Mouse (Mus musculus) left cerebral cortex, adult 18-20 months (tissue): ENCODE measurements around the gene Glud1. TPM values are rescaled to one million over a fixed set of nuclear protein-coding genes. Genes with fewer than 3 reads are reported as not detected.

ENCODE experiments used
- DNase-seq, 2 experiments: peaks; one replicate each; pipeline ENCODE4 v3.0.0; 2021 to 2022; ENCODE audit warnings: low spot score in 2 of 2, mixed read lengths in 1 of 2
- total RNA-seq, 2 experiments: library from RNA; stranded (reverse); gene quantifications; 2 replicates each; pipeline ENCODE4 v1.2.3; 2021

Glud1 gene
- total RNA-seq, 2 experiments from 2014 or later = 270 to 302 TPM

GRCm38 (mm10) chr14:34375415-34375904 is 64.9 kb downstream of the Glud1 start, which contains the start of gene Mmrn2:
Gene Mmrn2 (plus strand): TSS chr14:34375465.
- no peak for DNase-seq

- DNase-seq = no peak
Observed at GRCm38 (mm10) chr14:34375941-34376340, 65.4 kb downstream of the Glud1 start.

GRCm38 (mm10) chr14:34377121-34377520 is 66.6 kb downstream of the Glud1 start:
- DNase-seq = no peak

GRCm38 (mm10) chr14:34378560-34379331 is 68.2 kb downstream of the Glud1 start:
- DNase-seq = no peak

DNA sequence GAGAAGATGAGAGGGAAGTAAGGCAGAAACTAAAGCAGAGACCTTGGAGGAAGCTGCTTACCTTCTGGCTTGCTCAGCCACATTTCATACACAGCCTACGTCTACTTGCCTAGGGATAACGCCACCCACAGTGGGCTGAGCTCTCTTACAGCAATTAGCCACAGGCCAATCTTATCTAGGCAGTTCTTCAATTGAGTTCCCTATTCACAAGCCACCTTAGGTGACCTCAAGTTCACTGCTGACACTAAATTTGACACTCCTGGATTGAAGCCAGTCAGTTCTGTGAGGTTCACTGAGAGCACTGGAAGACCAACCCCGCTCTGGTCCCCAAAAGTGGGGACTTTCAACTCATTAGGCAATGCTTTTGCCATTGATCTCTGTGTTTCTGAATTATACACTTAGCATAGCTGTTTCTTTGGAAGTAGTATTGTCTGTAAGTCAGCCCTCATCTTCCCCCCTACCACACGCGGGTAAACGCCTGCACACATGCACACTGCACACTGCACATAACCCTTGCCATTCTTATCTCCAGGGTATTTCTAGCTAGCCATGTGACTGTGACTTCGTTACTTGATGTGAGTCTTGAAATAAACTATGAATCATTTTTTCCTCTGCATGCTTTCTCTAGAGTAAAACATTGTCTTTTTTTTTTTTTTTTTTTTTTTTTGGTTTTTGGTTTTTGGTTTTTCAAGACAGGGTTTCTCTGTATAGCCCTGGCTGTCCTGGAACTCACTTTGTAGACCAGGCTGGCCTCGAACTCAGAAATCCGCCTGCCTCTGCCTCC is 72.6 kb downstream of the Glud1 start:
- no peak for DNase-seq

- DNase-seq = no peak
Observed at GRCm38 (mm10) chr14:34393295-34393694, 82.8 kb downstream of the Glud1 start.

Other genes starting within 250 kb of the Glud1 start
- gene Anxa8, start 224.7 kb upstream of the Glud1 start, total RNA-seq = 1 to 10 TPM; 1.1 to 1.2 TPM
- not detected for gene A630023A22Rik, start 208.0 kb upstream of the Glud1 start, total RNA-seq
- gene Npy4r, start 158.2 kb upstream of the Glud1 start, total RNA-seq = not detected
- gene Gprin2, start 109.1 kb upstream of the Glud1 start, total RNA-seq = 1 to 10 TPM; 3.1 to 3.7 TPM
- gene Syt15, start 91.1 kb upstream of the Glud1 start, total RNA-seq = under 1 TPM; 0.37 to 0.66 TPM
- 10 to 100 TPM in 1 of 2 experiments, 1 to 10 TPM in 1; 10.0 to 11.9 TPM for gene Shld2, start 234 bp upstream of the Glud1 start, total RNA-seq
- not detected for gene Fam25c, start 44.7 kb downstream of the Glud1 start, total RNA-seq
- 1 to 10 TPM; 5.4 to 5.8 TPM for gene Sncg, start 64.1 kb downstream of the Glud1 start, total RNA-seq
- gene Mmrn2, start 64.7 kb downstream of the Glud1 start, total RNA-seq = 1 to 10 TPM; 4.0 to 4.3 TPM
- gene Bmpr1a, start 192.6 kb downstream of the Glud1 start, total RNA-seq = 10 to 100 TPM; 32.8 to 33.6 TPM
- not detected for gene 9230112D13Rik, start 212.1 kb downstream of the Glud1 start, total RNA-seq